Mouse (Mus musculus): ENCODE results near the gene Ess2. TPM values are rescaled to one million over a fixed set of nuclear protein-coding genes. Genes with fewer than 3 reads are reported as not detected.

The Ess2 gene
- 72.0 TPM for total RNA-seq (2023)

GRCm38 (mm10) chr16:17911052-17911595 is at the start of gene Ess2:
TSS of gene Ess2 (minus strand) at chr16:17911348.

GRCm38 (mm10) chr16:17928087-17928580 is 17.0 kb upstream of the Ess2 start, which contains the start of gene Slc25a1:
TSS of gene Slc25a1 (minus strand) at chr16:17928219.

GRCm38 (mm10) chr16:17914307-17915249 is 3.4 kb upstream of the Ess2 start, which contains the start of gene Gsc2:
TSS of gene Gsc2 (minus strand) at chr16:17915059.

GRCm38 (mm10) chr16:17898462-17898861 is 12.7 kb downstream of the Ess2 start, which contains the start of the genes Dgcr2 and Tssk2:
TSS of gene Dgcr2 (minus strand) at chr16:17898562.
TSS of gene Tssk2 (plus strand) at chr16:17898637.

GRCm38 (mm10) chr16:17893923-17894322 is 17.2 kb downstream of the Ess2 start, which contains the start of gene Tssk1:
TSS of gene Tssk1 (plus strand) at chr16:17894223.

GRCm38 (mm10) chr16:17891567-17891959 is 19.6 kb downstream of the Ess2 start, which contains the start of gene Gm20518:
TSS of gene Gm20518 (minus strand) at chr16:17891671.

Other genes with a start within 250 kb of the Ess2 start
- gene Med15, start 178.5 kb downstream of the Ess2 start, total RNA-seq (2023) = 137 TPM
- 22.1 TPM for gene Klhl22, start 151.7 kb downstream of the Ess2 start, total RNA-seq (2023)
- gene Scarf2, start 114.1 kb downstream of the Ess2 start, total RNA-seq (2023) = 0.53 TPM
- gene B830017H08Rik, start 78.2 kb downstream of the Ess2 start, total RNA-seq (2023) = not detected
- 17.4 TPM for gene Car15, start 73.0 kb downstream of the Ess2 start, total RNA-seq (2023)
- 4.2 TPM for gene Gm20518, start 19.7 kb downstream of the Ess2 start, total RNA-seq (2023)
- gene Tssk1, start 17.1 kb downstream of the Ess2 start, total RNA-seq (2023) = not detected
- 73.1 TPM for gene Dgcr2, start 12.8 kb downstream of the Ess2 start, total RNA-seq (2023)
- not detected for gene Tssk2, start 12.7 kb downstream of the Ess2 start, total RNA-seq (2023)
- not detected for gene Gsc2, start 3.7 kb upstream of the Ess2 start, total RNA-seq (2023)
- 15.7 TPM for gene Slc25a1, start 16.9 kb upstream of the Ess2 start, total RNA-seq (2023)
- not detected for gene Vpreb2, start 69.1 kb upstream of the Ess2 start, total RNA-seq (2023)
- 5.5 TPM for gene Dgcr6, start 141.5 kb upstream of the Ess2 start, total RNA-seq (2023)
- gene Prodh, start 178.9 kb upstream of the Ess2 start, total RNA-seq (2023) = 6.0 TPM
- not detected for gene Rtn4r, start 216.3 kb upstream of the Ess2 start, total RNA-seq (2023)